Mouse (Mus musculus) right cerebral cortex, adult 18-20 months (tissue): ENCODE results near the gene Olfr1048.
"Not testable (repeated sequence)": the region's sequence is repeated elsewhere in the genome, so short reads cannot be mapped to it uniquely, and the experiment has no call there.

Experiments used
- DNase-seq: peaks from one replicate; pipeline ENCODE4 v3.0.0; 2022; ENCODE audit warnings: mixed read lengths

Gene Olfr1048

GRCm38 (mm10) chr2:86240189-86240588 is at the start of gene Olfr1048:
TSS of gene Olfr1048 (minus strand) at chr2:86240289.
- no peak for DNase-seq

- not testable (repeated sequence) for DNase-seq
Measured at GRCm38 (mm10) chr2:86278988-86279387, 38.9 kb upstream of the Olfr1048 start, which contains the start of gene Olfr1051. TSS of gene Olfr1051 (minus strand) at chr2:86279088.

DNA sequence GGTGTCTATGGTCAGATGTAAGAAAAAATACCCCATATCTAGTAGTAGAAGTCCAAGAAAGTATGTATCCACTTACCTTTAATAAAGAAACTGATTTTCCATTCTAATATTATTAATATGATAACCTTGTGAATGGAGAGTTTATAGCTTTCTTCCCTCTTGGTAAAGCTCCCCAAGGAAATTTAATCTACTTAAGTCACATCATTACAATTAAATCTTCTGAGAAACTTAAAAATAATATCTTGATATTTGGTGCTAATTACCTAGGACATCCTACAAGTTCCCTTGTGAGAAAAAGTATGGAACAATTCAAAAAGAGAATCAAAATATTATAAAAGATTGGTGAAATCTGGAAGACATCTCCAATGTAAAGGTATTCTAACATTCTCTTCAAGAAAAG is 18.1 kb upstream of the Olfr1048 start, which contains the start of gene Olfr1049:
TSS of gene Olfr1049 (minus strand) at position 101 of the 400 bp plus-strand sequence.
- not testable (repeated sequence) for DNase-seq

DNA sequence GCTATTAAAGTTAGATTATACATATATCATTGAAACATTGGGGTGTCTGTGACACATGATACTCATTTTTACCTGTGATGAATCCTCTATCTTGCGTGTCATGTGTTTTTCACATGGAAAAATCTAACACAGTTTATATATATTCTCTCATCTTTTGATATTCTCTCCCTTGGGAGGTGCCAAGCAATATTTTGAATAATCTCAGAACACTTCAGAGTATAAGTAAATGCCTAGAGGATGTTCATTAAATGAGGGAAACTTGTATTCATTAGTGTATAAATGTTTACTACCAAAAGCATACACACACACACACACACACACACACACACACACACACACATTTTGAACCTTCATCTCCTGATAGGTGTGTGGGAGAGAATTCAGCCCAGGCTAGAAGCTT is 8.8 kb downstream of the Olfr1048 start, which contains the start of gene Olfr1047:
TSS of gene Olfr1047 (minus strand) at position 101 of the 400 bp plus-strand sequence.
- no peak for DNase-seq

GRCm38 (mm10) chr2:86219214-86219613 is 20.9 kb downstream of the Olfr1048 start, which contains the start of gene Olfr1046:
TSS of gene Olfr1046 (minus strand) at chr2:86219314.
- no peak for DNase-seq

- DNase-seq = no peak
Measured at GRCm38 (mm10) chr2:86202909-86203308, 37.2 kb downstream of the Olfr1048 start, which contains the start of gene Olfr1045. TSS of gene Olfr1045 (minus strand) at chr2:86203009.

- no peak for DNase-seq
Measured at GRCm38 (mm10) chr2:86195863-86196262, 44.2 kb downstream of the Olfr1048 start.

DNA sequence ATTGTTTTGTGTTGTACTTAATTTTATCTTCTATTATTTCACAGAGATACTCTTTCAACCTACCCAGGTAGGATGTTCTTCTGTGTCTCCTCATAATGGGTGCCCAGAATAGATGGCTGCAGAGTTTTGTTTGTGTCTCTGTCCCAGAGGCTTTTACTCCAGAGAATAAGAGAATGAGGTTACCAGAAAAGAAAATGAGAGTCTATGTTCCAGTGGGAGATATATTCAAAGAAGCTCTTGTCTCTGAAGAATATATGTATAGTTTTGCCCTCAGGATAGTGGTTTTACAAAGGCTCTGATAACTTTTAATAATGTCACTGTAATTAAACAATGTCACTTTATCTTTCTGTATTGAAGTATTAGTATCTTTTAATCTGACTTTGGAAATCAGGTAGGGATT is 54.5 kb downstream of the Olfr1048 start, which contains the start of gene Olfr52:
TSS of gene Olfr52 (minus strand) at position 101 of the 400 bp plus-strand sequence.
- no peak for DNase-seq
